Mouse (Mus musculus): ENCODE results near the gene Efna5.

Gene Efna5

GRCm38 (mm10) chr17:62852822-62853608, 28.1 kb downstream of the Efna5 start:
- no peak for DNase-seq

- DNase-seq: no peak
Observed at GRCm38 (mm10) chr17:62851268-62851667, 29.8 kb downstream of the Efna5 start.

GRCm38 (mm10) chr17:62850603-62851002, 30.5 kb downstream of the Efna5 start:
- DNase-seq: no peak

- no peak for DNase-seq
Observed at GRCm38 (mm10) chr17:62849676-62850075, 31.4 kb downstream of the Efna5 start.

- no peak for DNase-seq
Observed at GRCm38 (mm10) chr17:62845656-62846055, 35.5 kb downstream of the Efna5 start.

- no peak for DNase-seq
Observed at GRCm38 (mm10) chr17:62844329-62844728, 36.8 kb downstream of the Efna5 start.

GRCm38 (mm10) chr17:62837336-62837735, 43.8 kb downstream of the Efna5 start:
- DNase-seq: no peak

GRCm38 (mm10) chr17:62836598-62837106, 44.5 kb downstream of the Efna5 start:
- no peak for DNase-seq

GRCm38 (mm10) chr17:62832550-62833127, 48.5 kb downstream of the Efna5 start:
- no peak for DNase-seq

GRCm38 (mm10) chr17:62827549-62827948, 53.6 kb downstream of the Efna5 start:
- no peak for DNase-seq

- no peak for DNase-seq
Observed at GRCm38 (mm10) chr17:62821219-62821618, 59.9 kb downstream of the Efna5 start.

GRCm38 (mm10) chr17:62819931-62820330, 61.2 kb downstream of the Efna5 start:
- DNase-seq: no peak

- DNase-seq: peak; percentile 61
Observed at GRCm38 (mm10) chr17:62818821-62819220, 62.3 kb downstream of the Efna5 start.

- DNase-seq: peak; percentile 18
Observed at GRCm38 (mm10) chr17:62818337-62818736, 62.8 kb downstream of the Efna5 start.

GRCm38 (mm10) chr17:62816879-62817278, 64.2 kb downstream of the Efna5 start:
- no peak for DNase-seq

- no peak for DNase-seq
Observed at GRCm38 (mm10) chr17:62813461-62813860, 67.7 kb downstream of the Efna5 start.

GRCm38 (mm10) chr17:62807891-62808290, 73.2 kb downstream of the Efna5 start:
- no peak for DNase-seq

GRCm38 (mm10) chr17:62806646-62807045, 74.5 kb downstream of the Efna5 start:
- DNase-seq: no peak

GRCm38 (mm10) chr17:62802748-62803147, 78.4 kb downstream of the Efna5 start:
- no peak for DNase-seq

GRCm38 (mm10) chr17:62797272-62797671, 83.8 kb downstream of the Efna5 start:
- DNase-seq: no peak

GRCm38 (mm10) chr17:62789291-62790290, 91.5 kb downstream of the Efna5 start:
- no peak for DNase-seq

GRCm38 (mm10) chr17:62788783-62789182, 92.3 kb downstream of the Efna5 start:
- no peak for DNase-seq

- DNase-seq: no peak
Observed at GRCm38 (mm10) chr17:62787855-62788254, 93.3 kb downstream of the Efna5 start.
